Mouse (Mus musculus): Measurements from ENCODE around the gene Mad2l2.
"Not testable (repeated sequence)": the region's sequence is repeated elsewhere in the genome, so short reads cannot be mapped to it uniquely, and the experiment has no call there.

Gene Mad2l2

DNA sequence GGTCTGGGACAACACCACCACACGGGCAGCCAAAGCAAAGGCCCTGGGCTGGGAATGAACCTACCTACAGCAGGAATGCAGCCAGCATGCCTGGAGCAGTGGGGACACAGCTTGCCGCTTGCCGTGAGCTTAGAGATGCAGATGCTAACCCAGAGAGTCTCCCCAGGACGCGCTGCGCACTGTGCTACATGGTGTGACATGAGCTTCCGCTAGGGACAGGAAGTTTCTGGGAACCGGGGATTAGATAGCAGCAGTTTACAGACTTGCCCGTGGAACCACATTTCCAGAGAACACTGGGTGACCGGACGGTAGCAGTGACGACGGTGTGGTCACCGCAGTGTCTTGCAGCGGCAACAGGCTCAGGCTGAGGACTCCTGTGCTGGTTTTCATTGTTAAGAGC lies 39.4 kb downstream of the Mad2l2 start:
- DNase-seq (ENCODE audit: extremely low read depth, low read depth, low spot score), result no peak

DNA sequence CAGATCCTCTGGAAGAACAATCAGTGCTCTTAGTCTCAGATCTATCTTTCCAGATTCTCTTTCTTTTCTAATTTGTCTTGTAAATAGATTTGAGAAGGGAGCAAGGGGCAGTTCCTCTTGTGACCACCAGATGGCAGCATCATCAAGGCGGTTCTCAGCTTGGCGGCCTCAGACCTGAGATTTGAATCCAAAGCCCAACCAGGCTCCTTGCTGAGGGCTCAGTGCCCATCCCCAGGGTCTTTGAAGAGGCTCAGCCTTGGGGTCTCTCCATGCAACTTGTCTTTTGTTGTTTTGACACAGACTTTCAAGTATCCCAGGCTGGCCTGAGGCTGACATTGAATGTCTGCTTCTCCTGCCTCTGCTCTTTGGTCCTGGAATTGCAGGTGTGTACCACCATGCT lies 40.7 kb downstream of the Mad2l2 start:
- DNase-seq (ENCODE audit: extremely low read depth, low read depth, low spot score), result no peak

DNA sequence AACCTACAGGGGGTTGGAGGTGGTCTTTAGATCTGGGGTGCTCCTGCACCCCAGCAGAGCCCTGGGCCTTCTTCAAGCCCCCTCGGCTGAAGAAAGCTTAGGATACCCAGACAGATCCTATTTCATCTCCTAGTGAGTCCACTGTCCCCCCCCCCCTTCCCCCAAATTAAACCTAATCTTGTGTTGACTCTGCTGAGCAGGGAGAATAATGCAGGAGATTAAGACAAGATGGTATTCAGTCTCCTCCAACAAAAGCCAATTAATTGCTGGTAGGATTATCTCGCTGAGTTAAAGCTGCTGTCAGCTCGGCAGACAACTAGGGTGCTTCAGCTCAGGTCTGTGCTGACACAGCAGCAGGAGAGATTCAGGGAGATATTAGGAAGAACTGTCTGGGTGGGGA lies 41.1 kb downstream of the Mad2l2 start:
- DNase-seq (ENCODE audit: extremely low read depth, low read depth, low spot score), result no peak

DNA sequence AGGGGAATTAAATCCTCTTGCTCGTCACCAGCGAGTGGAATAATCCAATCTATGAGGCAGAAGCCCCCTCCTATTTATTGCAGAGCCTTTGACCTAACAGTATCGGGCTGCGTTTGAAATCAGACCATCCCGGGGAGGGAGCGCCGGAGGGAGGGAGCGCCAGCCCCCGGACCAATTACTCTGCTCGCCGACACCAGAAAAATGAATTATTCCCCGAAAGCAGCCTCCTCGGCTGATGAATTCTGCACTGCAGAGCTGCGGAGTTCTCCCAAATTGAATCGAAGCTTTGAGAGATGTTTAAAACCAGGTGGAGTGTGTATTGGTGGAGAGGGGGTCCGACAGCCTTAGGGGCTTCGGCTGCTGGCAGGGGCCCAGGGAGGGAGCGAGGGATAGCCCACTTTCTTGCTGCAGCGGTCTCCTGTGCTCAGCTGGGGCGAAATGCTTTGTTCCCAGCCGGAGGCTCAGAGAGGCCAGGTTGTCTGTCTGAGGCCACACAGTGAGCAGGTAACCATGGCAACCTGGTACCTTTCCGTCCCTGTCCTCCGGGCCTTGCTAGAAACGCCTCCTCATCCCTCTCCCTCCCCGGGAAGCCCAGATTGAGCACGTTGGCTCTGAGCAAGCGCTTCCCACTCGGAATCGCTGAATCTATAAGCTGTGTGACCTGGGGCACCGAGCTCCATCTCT lies 43.8 kb downstream of the Mad2l2 start:
- DNase-seq (ENCODE audit: extremely low read depth, low read depth, low spot score), result no peak

DNA sequence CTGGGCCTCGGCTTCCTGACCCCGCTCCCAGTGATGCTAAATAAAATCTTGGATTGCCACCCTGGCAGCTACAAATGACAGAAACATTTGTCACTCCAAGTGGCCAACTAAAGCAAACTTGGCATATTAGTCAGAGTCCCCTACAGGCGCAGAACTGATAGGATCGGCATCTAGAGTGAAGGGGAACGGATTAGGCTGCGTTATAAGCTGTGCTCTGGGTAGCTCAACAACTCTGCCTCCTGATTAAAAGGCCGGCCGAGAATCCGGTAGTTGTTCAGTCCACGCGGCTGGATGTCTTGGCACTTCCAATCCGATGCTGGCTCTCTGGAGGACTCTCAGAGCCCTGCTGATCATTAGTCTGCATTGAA lies 44.3 kb downstream of the Mad2l2 start:
- no peak for DNase-seq (ENCODE audit: extremely low read depth, low read depth, low spot score)

DNA sequence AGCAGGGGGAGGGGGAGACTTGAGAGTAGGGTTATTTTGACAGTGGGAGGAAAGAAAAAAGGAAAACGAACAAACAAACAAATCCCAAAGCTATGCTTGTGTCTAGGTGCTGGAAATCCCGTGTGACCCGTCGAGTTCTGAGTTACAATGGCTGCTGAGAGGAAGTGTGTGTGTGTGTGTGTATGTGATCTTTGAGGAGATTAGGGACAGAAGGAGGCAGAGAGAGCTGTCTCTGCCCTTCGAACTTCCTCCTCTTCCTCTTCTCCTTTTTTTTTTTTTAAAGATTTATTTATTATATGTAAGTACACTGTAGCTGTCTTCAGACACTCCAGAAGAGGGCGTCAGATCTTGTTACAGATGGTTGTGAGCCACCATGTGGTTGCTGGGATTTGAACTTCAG lies 46.4 kb downstream of the Mad2l2 start:
- DNase-seq (ENCODE audit: extremely low read depth, low read depth, low spot score), result not testable (repeated sequence)

DNA sequence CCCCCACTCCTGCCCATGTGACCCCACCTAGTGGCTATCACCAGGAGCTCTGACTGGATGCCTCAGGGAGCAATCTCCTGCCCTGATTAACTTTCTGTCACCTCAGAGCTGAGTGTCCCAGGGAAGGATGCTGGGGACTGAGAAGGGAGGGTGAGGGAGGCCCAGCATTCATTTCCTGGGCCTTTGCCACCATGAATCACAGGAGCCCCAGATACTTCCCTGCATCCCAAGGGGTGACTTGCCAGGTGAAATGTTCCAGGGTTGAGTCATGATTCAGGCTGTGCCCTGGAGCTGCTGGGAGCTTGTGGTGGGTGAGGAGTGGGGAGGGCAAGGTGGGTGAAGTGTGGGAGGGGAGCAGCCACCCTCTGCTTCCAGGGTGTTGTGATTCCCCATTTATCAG lies 47.5 kb downstream of the Mad2l2 start:
- DNase-seq (ENCODE audit: extremely low read depth, low read depth, low spot score), result no peak

DNA sequence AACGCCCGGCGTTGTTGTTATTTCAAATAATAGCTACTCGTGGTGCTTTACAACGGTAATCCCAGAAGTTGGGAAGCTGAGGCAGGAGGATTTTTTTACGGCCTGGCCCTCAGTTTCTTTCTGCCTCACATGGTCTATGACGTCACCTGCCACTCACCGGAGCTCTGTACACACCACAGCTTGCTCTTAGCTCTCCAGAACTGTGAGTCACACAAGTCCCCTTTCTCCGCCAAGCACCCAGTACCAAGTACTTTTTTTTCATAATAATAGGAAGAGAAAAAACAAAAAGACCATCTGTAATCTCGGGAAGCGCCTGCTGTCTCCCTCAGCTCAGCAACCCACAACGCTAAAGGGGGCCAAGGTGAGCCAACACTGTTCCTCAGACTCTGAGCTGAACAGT lies 51.3 kb downstream of the Mad2l2 start:
- DNase-seq (ENCODE audit: extremely low read depth, low read depth, low spot score), result no peak

DNA sequence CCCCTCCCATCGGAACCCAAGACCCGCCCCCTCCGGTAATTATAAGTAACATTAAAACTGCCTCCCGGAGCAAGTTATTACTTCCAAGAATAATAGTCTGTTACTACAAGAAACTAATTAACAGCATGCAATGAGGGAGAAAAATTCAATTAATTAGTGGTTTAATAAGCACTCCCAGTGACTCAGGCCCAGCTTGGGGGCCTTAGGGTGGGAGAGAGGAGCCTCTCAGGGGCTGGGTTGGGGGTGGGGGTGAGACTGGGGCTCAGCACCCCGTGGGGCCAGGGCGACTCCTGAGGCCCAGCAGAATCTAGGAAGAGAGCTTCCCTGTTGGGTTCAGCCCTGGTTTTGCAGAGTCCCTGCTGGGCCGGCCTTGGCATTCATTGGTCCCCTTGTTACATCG lies 52.2 kb downstream of the Mad2l2 start:
- DNase-seq (ENCODE audit: extremely low read depth, low read depth, low spot score), result no peak

DNA sequence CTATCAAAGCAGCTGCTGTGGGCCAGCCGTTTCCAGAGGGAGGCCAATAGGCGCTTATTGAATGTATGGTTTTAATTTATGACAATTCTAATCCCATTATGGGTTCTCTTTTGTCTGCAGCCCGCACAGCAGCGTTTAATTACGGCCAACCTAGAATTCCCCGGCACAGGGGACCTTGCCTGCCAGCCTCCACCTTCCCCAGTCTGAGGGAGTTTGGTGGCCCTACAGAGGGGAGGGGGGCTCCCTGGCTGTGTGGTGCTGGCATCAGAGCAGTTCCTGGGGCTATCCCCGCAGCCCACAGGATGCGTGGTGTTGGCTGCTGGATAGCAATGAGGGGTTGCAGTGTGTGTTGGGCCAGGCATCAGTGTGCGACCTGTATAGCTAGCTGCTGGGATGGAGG lies 54.4 kb downstream of the Mad2l2 start:
- DNase-seq (ENCODE audit: extremely low read depth, low read depth, low spot score), result no peak

DNA sequence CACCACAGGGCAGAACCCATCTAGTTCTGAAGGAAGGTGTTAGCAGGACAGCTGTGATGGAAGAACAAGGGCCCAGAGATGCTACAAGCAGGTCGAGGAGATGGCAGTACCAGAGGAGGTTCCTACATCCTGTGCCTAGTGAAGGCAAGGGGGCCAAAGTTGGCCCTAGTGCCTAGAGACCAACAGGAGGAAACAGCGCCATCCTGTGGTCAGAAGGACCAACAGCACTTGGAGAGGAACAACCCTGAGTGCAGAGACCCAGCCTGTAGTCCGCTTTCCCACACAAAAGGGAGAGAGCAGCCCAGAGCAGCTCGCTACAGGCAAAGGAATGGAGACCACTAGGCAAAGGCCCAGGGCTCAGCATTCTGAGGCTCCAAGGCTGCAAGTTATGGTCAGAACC lies 55.6 kb downstream of the Mad2l2 start:
- DNase-seq (ENCODE audit: extremely low read depth, low read depth, low spot score), result no peak

DNA sequence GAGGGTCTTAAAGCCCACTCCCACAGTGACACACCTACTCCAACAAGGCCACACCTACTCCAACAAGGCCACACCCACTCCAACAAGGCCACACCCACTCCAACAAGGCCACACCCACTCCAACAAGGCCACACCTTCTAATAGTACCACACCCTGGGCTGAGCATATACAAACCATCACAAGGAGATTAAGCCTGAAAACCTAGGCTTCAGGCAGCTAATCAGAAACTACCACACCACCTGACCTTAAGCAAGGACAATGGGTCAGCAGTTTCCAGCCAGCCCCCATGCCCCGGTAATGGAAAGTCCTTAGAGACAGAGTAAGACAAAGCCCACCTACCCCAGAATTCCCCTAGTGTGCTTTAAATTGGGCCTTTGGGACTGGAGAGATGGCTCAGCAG lies 58.6 kb downstream of the Mad2l2 start:
- DNase-seq (ENCODE audit: extremely low read depth, low read depth, low spot score), result not testable (repeated sequence)

DNA sequence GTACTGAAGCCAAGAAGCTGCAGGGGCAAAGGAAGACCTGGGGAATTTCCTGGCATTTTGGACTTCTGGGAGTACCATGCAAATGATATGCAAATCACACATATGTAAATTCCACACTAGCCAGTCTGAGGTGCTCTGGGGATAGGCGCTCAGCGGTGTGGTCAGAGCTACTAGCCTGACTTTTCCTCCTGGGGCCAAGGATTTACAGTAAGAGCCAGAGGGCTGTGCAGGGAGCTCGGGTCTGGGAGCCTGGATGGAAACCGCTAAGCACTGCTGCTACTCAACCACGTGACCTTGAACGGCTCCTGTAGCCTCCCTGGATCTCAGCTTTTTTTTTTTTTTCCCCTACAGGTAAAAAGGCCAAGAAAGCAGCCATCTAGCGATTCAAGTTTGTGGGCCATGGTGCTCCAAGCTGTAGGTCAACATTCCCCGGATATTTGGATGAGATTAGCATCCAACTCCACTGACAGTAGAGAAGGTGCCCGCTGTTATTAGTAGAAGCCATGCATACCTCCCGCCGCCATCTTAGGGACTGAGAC lies 62.6 kb downstream of the Mad2l2 start:
- DNase-seq (ENCODE audit: extremely low read depth, low read depth, low spot score), result no peak

DNA sequence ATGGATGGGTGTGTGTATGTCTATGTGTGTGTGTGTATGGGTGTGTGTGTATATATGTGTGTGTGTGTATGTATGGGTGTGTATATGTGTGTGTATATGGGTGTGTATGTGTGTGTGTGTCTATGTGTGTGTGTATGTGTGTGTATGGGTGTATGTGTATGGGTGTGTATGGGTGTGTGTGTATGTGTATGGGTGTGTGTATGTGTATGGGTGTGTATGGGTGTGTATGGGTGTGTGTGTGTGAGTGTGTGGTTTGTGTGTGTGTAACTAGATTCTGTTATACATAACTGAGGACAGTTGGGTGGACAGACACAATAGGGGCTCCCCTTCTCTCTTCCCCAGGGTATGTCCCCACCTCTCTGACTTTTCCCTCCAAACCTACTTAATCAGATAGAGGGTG lies 64.2 kb downstream of the Mad2l2 start:
- no peak for DNase-seq (ENCODE audit: extremely low read depth, low read depth, low spot score)

Data from fat pad, adult 2 months (tissue).